Mouse (Mus musculus) liver, embryonic 14.5 days (tissue): Measurements from ENCODE around the gene Psmd9.
A peak's percentile ranks its signal among the peaks of the same experiment; 100 is the strongest.
"Not testable (repeated sequence)": the region's sequence is repeated elsewhere in the genome, so short reads cannot be mapped to it uniquely, and the experiment has no call there.

ENCODE experiments used
- CTCF ChIP-seq: IDR thresholded peaks from 2 replicates; pipeline ENCODE4 v1.5.1; 2016; ENCODE audit warnings: antibody characterized with exemption, low read depth, control low read depth
- EP300 ChIP-seq: IDR thresholded peaks from 2 replicates; pipeline ENCODE4 v1.6.1; 2016; ENCODE audit warnings: antibody characterized with exemption, low read depth

GRCm38 (mm10) chr5:123223861-123224260 is 54.6 kb downstream of the Psmd9 start:
- TF ChIP-seq EP300 = not testable (repeated sequence)
- TF ChIP-seq CTCF = peak; percentile 54
